Mouse (Mus musculus): ENCODE results near the gene Pdgfra.
A peak's percentile ranks its signal among the peaks of the same experiment; 100 is the strongest.

Pdgfra gene

DNA sequence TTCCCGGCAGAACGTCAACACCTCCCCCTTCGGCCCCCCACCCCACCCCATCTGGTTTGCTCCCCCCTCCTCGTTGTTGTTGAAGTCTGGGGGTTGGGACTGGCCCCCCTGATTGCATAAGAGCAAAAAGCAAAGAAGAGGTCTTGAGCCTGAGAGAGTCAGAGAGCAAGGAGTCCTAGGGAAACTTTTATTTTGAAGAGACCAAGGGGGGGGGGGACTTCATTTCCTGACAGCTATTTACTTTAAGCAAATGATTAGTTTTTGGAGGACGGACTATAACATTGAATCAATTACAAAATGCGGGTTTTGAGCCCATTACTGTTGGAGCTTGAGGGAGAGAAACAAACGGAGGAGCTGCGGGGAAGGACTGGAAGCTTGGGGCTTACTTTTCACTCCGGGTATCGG lies at the start of gene Pdgfra:
Gene Pdgfra, plus strand, starts transcription at position 272 of the 405 bp plus-strand sequence.
- DNase-seq: peak; percentile 51 to 68

GRCm38 (mm10) chr5:75106511-75106910 lies 45.6 kb upstream of the Pdgfra start:
- DNase-seq: no peak

DNA sequence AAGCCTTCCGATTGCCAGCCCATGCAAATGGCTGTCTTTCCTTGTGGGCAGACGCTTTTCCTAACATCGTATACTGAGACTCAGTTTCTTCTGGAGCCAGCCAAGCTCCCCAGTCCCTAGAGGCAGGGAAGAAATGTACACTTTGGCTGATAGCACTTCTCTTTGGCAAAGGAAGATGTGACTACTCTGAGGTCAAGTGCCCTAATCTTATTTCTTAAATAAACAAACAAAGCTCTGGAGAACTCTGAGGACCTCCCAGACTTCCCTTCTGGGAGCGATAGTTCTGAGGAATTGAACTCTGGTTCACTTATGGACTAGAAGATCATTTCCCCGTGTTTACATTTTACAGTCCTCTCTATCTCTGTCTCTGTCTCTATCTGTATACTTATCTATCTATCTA lies 42.7 kb upstream of the Pdgfra start:
- DNase-seq: peak in 1 of 2 experiments; percentile 6

DNA sequence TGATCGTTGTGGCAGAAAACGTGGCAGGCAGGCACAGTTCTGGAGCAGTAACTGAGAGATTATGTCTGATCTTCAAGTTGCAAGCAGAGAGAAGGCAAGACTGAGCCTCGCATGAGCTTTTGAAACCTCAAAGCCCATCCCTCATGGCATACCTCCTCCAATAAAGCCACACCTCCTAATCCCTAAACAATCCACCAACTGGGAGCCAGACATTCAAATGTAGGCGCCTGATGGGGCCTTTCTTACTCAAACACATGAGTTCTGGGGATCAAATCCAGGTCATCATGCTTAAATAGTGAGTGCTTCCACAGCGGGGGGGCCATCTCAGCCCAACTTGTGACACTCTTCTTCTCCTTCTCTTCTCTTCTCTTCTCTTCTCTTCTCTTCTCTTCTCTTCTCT lies 40.3 kb upstream of the Pdgfra start:
- DNase-seq: no peak

GRCm38 (mm10) chr5:75118840-75119239 lies 33.3 kb upstream of the Pdgfra start:
- peak; percentile 9 to 17 for DNase-seq

- peak in 1 of 2 experiments; percentile 8 for DNase-seq
Observed at GRCm38 (mm10) chr5:75121646-75122045, 30.4 kb upstream of the Pdgfra start.

- no peak for DNase-seq
Observed at GRCm38 (mm10) chr5:75134681-75135080, 17.4 kb upstream of the Pdgfra start.

GRCm38 (mm10) chr5:75143092-75143491 lies 9.0 kb upstream of the Pdgfra start:
- peak; percentile 69 to 78 for DNase-seq

DNA sequence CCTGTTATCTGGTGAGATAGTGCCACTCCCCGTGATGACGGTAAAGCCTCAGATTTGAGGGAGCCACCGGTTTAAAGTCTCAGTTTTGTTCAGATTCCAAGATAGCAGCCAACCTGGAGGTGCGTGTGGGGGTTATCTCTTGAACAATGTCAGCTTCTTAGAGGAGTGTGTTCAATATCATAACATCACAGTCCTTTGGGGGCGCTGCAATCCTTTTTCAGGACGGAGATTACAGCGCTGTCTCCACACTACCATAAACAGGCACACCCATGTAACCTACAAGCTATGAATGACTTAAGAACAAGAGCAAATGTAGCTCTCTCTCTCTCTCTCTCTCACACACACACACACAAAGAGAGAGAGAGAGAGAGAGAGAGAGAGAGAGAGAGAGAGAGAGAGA lies 8.3 kb upstream of the Pdgfra start:
- no peak for DNase-seq

GRCm38 (mm10) chr5:75145341-75145740 lies 6.8 kb upstream of the Pdgfra start:
- DNase-seq: no peak

DNA sequence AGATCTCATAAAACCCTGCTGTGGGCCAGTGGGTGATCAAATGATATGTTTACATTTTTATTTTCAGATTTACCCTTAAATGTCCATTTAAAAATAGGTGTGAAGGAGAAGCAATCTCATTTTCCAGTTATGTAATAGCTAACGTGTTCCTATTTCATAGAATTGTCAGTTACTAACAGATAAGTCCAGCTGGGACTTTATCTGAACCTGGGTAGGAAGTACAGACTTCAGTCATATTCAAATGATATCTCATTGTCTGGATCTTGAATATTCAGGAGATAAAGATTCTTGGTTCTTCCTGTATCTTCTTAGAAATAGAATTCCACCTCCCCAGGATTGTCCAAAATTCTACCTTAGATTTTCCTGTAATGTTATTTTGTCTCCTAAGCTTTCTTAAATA lies 5.6 kb upstream of the Pdgfra start:
- no peak for DNase-seq

DNA sequence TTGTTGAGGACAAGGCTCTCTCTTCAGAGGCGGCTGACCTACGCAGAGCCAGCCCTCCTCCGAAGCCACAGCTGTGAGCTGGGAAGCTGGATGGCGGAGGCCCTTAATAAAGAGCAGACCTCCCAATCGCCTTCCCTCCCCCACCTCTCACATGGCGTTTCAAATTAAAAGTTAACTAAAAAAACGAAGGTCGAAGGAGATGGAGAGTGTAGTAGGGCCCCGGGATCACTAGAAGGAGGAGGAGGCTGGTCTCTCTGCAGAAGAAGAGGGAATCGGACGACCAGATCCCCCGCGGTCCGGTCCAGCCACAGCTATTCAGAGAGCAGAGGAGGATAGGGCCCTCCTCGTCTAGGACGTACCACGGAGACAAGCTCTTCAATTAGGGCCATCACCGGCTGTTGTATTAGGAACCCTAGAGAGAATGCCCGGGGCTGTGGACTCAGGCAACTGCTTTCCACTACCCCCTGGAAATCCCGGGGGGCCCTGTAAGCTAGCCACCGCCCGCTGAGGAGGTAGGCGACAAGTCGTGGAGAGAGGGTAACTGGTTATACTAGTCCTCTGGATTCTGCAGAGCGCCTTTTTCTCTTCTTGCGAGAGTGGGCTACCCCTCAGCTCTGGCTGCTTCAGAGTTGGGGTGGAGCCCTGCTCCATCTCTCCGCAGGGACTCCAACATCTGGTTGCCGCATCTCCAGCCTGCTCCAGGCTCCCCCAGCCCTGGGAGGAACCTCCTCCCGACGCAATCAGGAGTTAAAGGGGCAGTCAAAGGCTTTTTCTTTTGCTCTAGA lies 3.6 kb upstream of the Pdgfra start:
- DNase-seq: peak; percentile 61 to 76

GRCm38 (mm10) chr5:75149380-75149779 lies 2.7 kb upstream of the Pdgfra start:
- no peak for DNase-seq

GRCm38 (mm10) chr5:75149880-75150279 lies 2.2 kb upstream of the Pdgfra start:
- DNase-seq: peak; percentile 60 to 74

- DNase-seq: peak; percentile 27 to 47
Observed at GRCm38 (mm10) chr5:75150341-75150981, 1.6 kb upstream of the Pdgfra start.

GRCm38 (mm10) chr5:75151146-75151900 lies 769 bp upstream of the Pdgfra start:
- DNase-seq: peak; percentile 91 to 93

- DNase-seq: peak; percentile 84 to 89
Observed at GRCm38 (mm10) chr5:75152791-75153625, 916 bp downstream of the Pdgfra start.

GRCm38 (mm10) chr5:75153626-75153960 lies 1.5 kb downstream of the Pdgfra start:
- no peak for DNase-seq

DNA sequence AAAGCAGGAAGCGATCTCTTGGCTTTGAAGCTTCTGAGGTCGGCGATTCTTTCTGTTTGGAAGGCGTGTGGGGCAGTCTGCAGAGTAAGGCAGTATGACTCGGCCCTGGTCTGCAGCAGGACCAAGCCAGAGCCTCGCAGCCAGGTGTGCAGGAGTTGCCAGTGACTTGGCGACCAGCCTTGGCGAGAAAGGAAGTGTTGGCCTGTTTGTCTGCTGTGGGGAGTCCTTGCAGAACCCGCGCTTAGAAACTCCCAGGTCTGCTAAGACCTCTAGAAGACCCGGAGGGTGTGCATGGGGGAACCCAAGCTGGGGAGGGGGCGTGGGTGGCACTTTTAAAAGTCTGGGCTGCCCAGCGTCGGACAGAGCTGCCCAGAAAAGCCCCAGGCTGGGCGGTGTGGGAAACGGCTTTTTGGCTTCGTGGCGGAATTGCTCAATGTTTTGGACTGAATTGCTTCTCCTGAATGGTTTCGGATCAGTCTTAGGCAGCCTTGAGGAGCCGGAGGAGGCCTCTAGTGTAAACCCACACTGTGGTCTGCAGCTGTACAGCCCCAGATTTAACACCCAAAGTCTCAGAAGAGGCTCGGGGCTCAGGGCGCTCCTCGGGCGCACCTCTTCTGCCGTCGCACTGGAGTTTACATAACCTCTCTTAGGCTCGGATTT lies 2.0 kb downstream of the Pdgfra start:
- peak; percentile 39 to 60 for DNase-seq

DNA sequence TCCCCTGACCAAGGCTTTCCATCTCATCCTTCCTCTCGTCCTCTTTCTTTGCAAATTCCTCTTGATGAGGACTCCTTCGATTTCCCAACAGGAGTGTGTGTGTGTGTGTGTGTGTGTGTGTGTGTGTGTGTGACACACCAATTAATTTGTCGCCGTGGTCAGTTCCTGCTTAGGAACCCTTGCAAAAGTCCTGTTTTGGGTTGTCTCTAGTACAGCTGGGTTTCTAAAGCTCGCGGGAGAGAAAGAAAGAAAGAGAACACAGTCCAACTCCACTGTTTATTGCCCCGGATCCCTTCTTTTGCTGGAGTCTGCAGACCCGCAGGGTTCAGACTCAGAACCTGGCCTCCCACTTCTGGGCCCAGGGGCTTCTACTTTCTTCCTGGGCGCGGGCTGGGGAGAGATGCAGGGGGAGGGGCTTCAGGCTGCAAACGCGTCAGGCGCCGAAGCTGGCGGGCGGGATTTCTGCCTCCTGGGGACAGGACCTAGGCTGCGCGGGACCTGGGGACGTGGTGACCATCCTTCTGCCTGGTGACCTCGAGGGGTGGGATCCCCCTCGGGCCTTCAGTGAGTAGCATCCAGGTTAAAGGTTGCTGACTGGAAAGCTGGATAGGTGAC lies 2.6 kb downstream of the Pdgfra start:
- peak; percentile 71 to 79 for DNase-seq

- DNase-seq: no peak
Observed at GRCm38 (mm10) chr5:75155281-75155680, 3.2 kb downstream of the Pdgfra start.

Measured in kidney, postnatal 4 days (tissue).